Mouse (Mus musculus) megakaryocyte, embryonic 14.5 days (primary cell): ENCODE measurements around the gene Arhgef18.

Source experiments
- FLI1 ChIP-seq: IDR thresholded peaks from 2 replicates; pipeline ENCODE4 v1.6.1; 2012; ENCODE audit warnings: low read length, inconsistent platforms, mixed read lengths
- GATA1 ChIP-seq: IDR thresholded peaks from 3 replicates; pipeline ENCODE4 v1.6.1; 2012; ENCODE audit warnings: mixed read lengths, low read length, inconsistent platforms, borderline replicate concordance

DNA sequence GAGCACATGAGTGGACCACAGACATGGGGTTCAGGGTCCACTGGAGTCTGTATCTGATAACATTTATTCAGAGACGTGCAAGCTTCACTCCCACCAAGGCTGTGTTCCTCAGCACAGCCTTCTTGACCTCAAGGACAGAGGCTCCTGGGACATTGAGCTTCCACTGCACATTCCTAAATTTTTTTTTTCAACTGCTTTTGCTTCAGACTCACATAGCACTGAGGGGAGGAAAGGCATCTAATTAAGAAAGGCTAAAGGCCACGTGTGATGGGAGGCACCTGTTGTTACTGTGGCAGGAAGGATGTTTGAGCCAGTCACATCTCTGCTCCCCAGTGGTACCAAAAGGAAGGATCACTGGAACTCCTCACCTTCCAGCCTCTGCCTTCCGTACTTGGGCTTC is 38.3 kb downstream of the Arhgef18 start:
- TF ChIP-seq GATA1: no peak
- TF ChIP-seq FLI1: no peak
